Mouse (Mus musculus) ES-E14 (cell line): ENCODE measurements at regions not wholly inside any gene's neighbourhood (a gene's known extent, or its start where the extent isn't known, plus 50 kb on each side); places are given as distances from the start of the nearest gene placed in this dataset.

ENCODE experiments used
- DNase-seq: peaks from one replicate; pipeline ENCODE4 v3.0.0-alpha.2; 2013; ENCODE audit warnings: low read depth, low spot score
- H3K27ac ChIP-seq: 2 replicates; pipeline ENCODE4 v1.5.1; 2012; ENCODE audit warnings: low read depth, mild to moderate bottlenecking, low read length, moderate library complexity, mixed read lengths; ENCODE audit not compliant: poor library complexity, insufficient read depth, severe bottlenecking
- H3K36me3 ChIP-seq: 2 replicates; pipeline ENCODE4 v1.6.1; 2012; ENCODE audit warnings: mild to moderate bottlenecking, low read length, moderate library complexity, mixed read lengths; ENCODE audit not compliant: control insufficient read depth, poor library complexity, insufficient read depth, severe bottlenecking
- H3K4me1 ChIP-seq, 2 experiments: fragments of 150-350 bp in 1 of 2; sonication (generic) in 1 of 2; 2 replicates each; pipeline ENCODE4 v1.6.1; 2012; ENCODE audit warnings: low read length in 2 of 2, mild to moderate bottlenecking in 1 of 2, mixed read lengths in 1 of 2; ENCODE audit not compliant: control insufficient read depth in 2 of 2, insufficient read depth in 2 of 2, poor library complexity in 1 of 2
- H3K4me3 ChIP-seq, 2 experiments: fragments of 150-350 bp in 1 of 2; sonication (generic) in 1 of 2; 2 replicates each; pipeline ENCODE4 v1.5.1; 2012; ENCODE audit warnings: low read length in 2 of 2, low read depth in 1 of 2, mild to moderate bottlenecking in 1 of 2, mixed read lengths in 1 of 2; ENCODE audit not compliant: insufficient read depth in 1 of 2, poor library complexity in 1 of 2, severe bottlenecking in 1 of 2
- H3K9ac ChIP-seq: 2 replicates; pipeline ENCODE4 v1.6.1; 2012; ENCODE audit warnings: low read depth, mild to moderate bottlenecking, low read length, mixed read lengths; ENCODE audit not compliant: poor library complexity, insufficient read depth, severe bottlenecking
- H3K9me3 ChIP-seq: fragments of 150-350 bp; sonication (generic); 2 replicates; pipeline ENCODE4 v1.6.1; 2012; ENCODE audit warnings: low read depth, mild to moderate bottlenecking, low read length; ENCODE audit not compliant: control insufficient read depth, insufficient read depth
- CHD2 ChIP-seq: IDR thresholded peaks from 2 replicates; pipeline ENCODE4 v1.6.1; 2014; ENCODE audit warnings: mild to moderate bottlenecking, low read depth, low read length, inconsistent platforms
- HCFC1 ChIP-seq: IDR thresholded peaks from 2 replicates; pipeline ENCODE4 v1.6.1; 2012; ENCODE audit warnings: low read length, inconsistent platforms, borderline replicate concordance; ENCODE audit not compliant: insufficient read depth
- MAFK ChIP-seq: IDR thresholded peaks from 2 replicates; pipeline ENCODE4 v1.6.1; 2014; ENCODE audit warnings: mild to moderate bottlenecking, low read depth, low read length, inconsistent platforms; ENCODE audit not compliant: insufficient read depth
- ZC3H11A ChIP-seq: IDR thresholded peaks from 2 replicates; pipeline ENCODE4 v1.6.1; 2012; ENCODE audit warnings: low read depth, mild to moderate bottlenecking, inconsistent platforms, low read length, borderline replicate concordance
- ZNF384 ChIP-seq: IDR thresholded peaks from 2 replicates; pipeline ENCODE4 v1.6.1; 2012; ENCODE audit warnings: low read depth, low read length, inconsistent platforms
- in situ Hi-C, 2 experiments: fragments of 600-800 bp; cut with MboI; formaldehyde crosslinking; loops; one replicate each; pipeline ENCODE4 v1.15.1; 2025; ENCODE audit warnings: low sequenced_read_pairs in 2 of 2, inconsistent platforms in 1 of 2; ENCODE audit not compliant: unreplicated experiment in 2 of 2

GRCm38 (mm10) chr19:6669881-6670280, 127.0 kb upstream of the Slc22a12 start:
- H3K36me3 ChIP-seq, result no peaks in the 10 kb centered on the region
- TF ChIP-seq ZC3H11A (no peak), CHD2 (no peak), MAFK (no peak), ZNF384 (no peak), HCFC1 (no peak)

GRCm38 (mm10) chr19:6668545-6668944, 125.7 kb upstream of the Slc22a12 start:
- no peaks in the 10 kb centered on the region for H3K36me3 ChIP-seq
- no peaks in the 10 kb centered on the region for H3K9me3 ChIP-seq
- H3K4me3 ChIP-seq, result no peak overlapping the region
- H3K27ac ChIP-seq, result no peak overlapping the region
- peaks cover 3 to 29% of the 10 kb centered on the region in 2 experiments; a peak in 2 of 4 replicates for H3K4me1 ChIP-seq
- no peak for DNase-seq
- TF ChIP-seq ZNF384 (no peak), ZC3H11A (no peak), MAFK (no peak), CHD2 (no peak), HCFC1 (no peak)
- in situ Hi-C loops, result no loop called here
- H3K9ac ChIP-seq, result no peak overlapping the region

More at GRCm38 (mm10) chr19:6669881-6670280, 127.0 kb upstream of the Slc22a12 start:
- DNase-seq, result no peak
- Histone ChIP-seq H3K27ac (no peak overlapping the region), H3K9me3 (no peaks in the 10 kb centered on the region), H3K9ac (no peak overlapping the region), H3K4me3 (no peak overlapping the region), H3K4me1 (peaks cover 3 to 33% of the 10 kb centered on the region in 2 experiments; a peak in 2 of 4 replicates)
- in situ Hi-C loops, result no loop called here

- no peaks in the 10 kb centered on the region for H3K9me3 ChIP-seq
- in situ Hi-C loops, result no loop called here
- H3K4me3 ChIP-seq, result no peak overlapping the region
- no peak overlapping the region for H3K9ac ChIP-seq
- no peak for DNase-seq
- TF ChIP-seq HCFC1 (no peak), MAFK (no peak), ZC3H11A (no peak), CHD2 (no peak)
- no peaks in the 10 kb centered on the region for H3K36me3 ChIP-seq
- H3K4me1 ChIP-seq, result peaks cover 5 to 33% of the 10 kb centered on the region in 2 experiments; a peak in 2 of 4 replicates
- no peak overlapping the region for H3K27ac ChIP-seq
Observed at GRCm38 (mm10) chr19:6666187-6666722, 123.4 kb upstream of the Slc22a12 start.

- no peaks in the 10 kb centered on the region for H3K9me3 ChIP-seq
- H3K4me3 ChIP-seq, result no peak overlapping the region
- peaks cover 6 to 34% of the 10 kb centered on the region in 2 experiments; a peak in 2 of 4 replicates for H3K4me1 ChIP-seq
- H3K36me3 ChIP-seq, result no peaks in the 10 kb centered on the region
- in situ Hi-C loops, result no loop called here
- TF ChIP-seq ZC3H11A (no peak), CHD2 (no peak), HCFC1 (no peak), ZNF384 (no peak), MAFK (no peak)
- H3K27ac ChIP-seq, result no peak overlapping the region
- no peak for DNase-seq
- H3K9ac ChIP-seq, result no peak overlapping the region
Observed at GRCm38 (mm10) chr19:6665264-6666054, 122.6 kb upstream of the Slc22a12 start.
